Mouse (Mus musculus) liver, embryonic 14.5 days (tissue): ENCODE results near the gene Luzp1. TPM values are rescaled to one million over a fixed set of nuclear protein-coding genes. Genes with fewer than 3 reads are reported as not detected.

Experiments used
- ATAC-seq: fragments of 200-750 bp; cut with Nextera tagmentation; 2 replicates; pipeline ENCODE4 v1.8.0; 2017; ENCODE audit warnings: moderate number of reproducible peaks, mild to moderate bottlenecking, moderate library complexity; ENCODE audit not compliant: insufficient read depth
- DNase-seq, 3 experiments: peaks; one replicate each; pipeline ENCODE4 v3.0.0-alpha.2; 2012 to 2013; ENCODE audit warnings: low read depth in 3 of 3, low spot score in 3 of 3
- H3K27ac ChIP-seq: fragments of 300-500 bp; sonication (generic); 2 replicates; pipeline ENCODE4 v1.5.1; 2014; ENCODE audit warnings: moderate library complexity, mild to moderate bottlenecking, control low read depth, inconsistent platforms
- H3K27me3 ChIP-seq: fragments of 300-500 bp; sonication (generic); 2 replicates; pipeline ENCODE4 v1.6.1; 2014; ENCODE audit warnings: mild to moderate bottlenecking, low read length, moderate library complexity; ENCODE audit not compliant: control insufficient read depth, insufficient read depth
- H3K36me3 ChIP-seq: fragments of 300-500 bp; sonication (generic); replicated peaks from 2 replicates; pipeline ENCODE4 v1.6.1; 2014; ENCODE audit warnings: low read depth; ENCODE audit not compliant: control insufficient read depth, insufficient read depth
- H3K4me1 ChIP-seq, 2 experiments: fragments of 200-500 bp in 1 of 2; fragments of 300-500 bp in 1 of 2; sonication (generic) in 1 of 2; replicated peaks; 2 replicates each; pipeline ENCODE4 v1.6.1; 2012 to 2014; ENCODE audit warnings: antibody characterized with exemption in 1 of 2, inconsistent platforms in 1 of 2, low read length in 1 of 2; ENCODE audit not compliant: control insufficient read depth in 2 of 2, insufficient read depth in 2 of 2
- H3K4me2 ChIP-seq: fragments of 300-500 bp; sonication (generic); 2 replicates; pipeline ENCODE4 v1.6.1; 2014; ENCODE audit warnings: low read depth, mild to moderate bottlenecking, control low read depth, moderate library complexity
- H3K4me3 ChIP-seq, 2 experiments: fragments of 200-500 bp in 1 of 2; fragments of 300-500 bp in 1 of 2; sonication (generic) in 1 of 2; 2 replicates each; pipeline ENCODE4 v1.5.1; 2012 to 2014; ENCODE audit warnings: low read depth in 2 of 2, low read length in 2 of 2, mild to moderate bottlenecking in 2 of 2, control low read depth in 1 of 2, inconsistent platforms in 1 of 2, moderate library complexity in 1 of 2; ENCODE audit not compliant: insufficient read depth in 1 of 2
- H3K9ac ChIP-seq: fragments of 300-500 bp; sonication (generic); replicated peaks from 2 replicates; pipeline ENCODE4 v1.6.1; 2014; ENCODE audit warnings: mild to moderate bottlenecking, control low read depth, moderate library complexity
- H3K9me3 ChIP-seq: fragments of 300-500 bp; sonication (generic); 2 replicates; pipeline ENCODE4 v1.6.1; 2016; ENCODE audit warnings: low read length, mixed read lengths; ENCODE audit not compliant: control insufficient read depth
- CTCF ChIP-seq: IDR thresholded peaks from 2 replicates; pipeline ENCODE4 v1.5.1; 2016; ENCODE audit warnings: antibody characterized with exemption, low read depth, control low read depth
- EP300 ChIP-seq: IDR thresholded peaks from 2 replicates; pipeline ENCODE4 v1.6.1; 2016; ENCODE audit warnings: antibody characterized with exemption, low read depth
- WGBS: fragments of 180-500 bp; shearing (Covaris S2); extraction: QIAGEN DNeasy Blood & Tissue Kit; methylation state at CpG from one replicate; pipeline ENCODE4 v1.1.7; 2014; ENCODE audit not compliant: insufficient replicate concordance; 5-methylcytosine and 5-hydroxymethylcytosine counted together
- polyA plus RNA-seq, 2 experiments: library from polyadenylated mRNA; depleted of rRNA in 1 of 2; stranded (reverse) in 1 of 2; unstranded in 1 of 2; fragments of >200 nt; fragmentation: Nextera tagmentation in 1 of 2; extraction: Ambion mirVana in 1 of 2; gene quantifications; 2 replicates each; pipeline versions ENCODE4 v1.2.1 to v1.2.3; 2012 to 2014

The Luzp1 gene
- polyA plus RNA-seq, 2 experiments: 1.8 to 8.2 TPM

GRCm38 (mm10) chr4:136524309-136524708 lies 54.7 kb downstream of the Luzp1 start:
- Histone ChIP-seq H3K4me2 (no peak overlapping the region), H3K36me3 (no peaks in the 10 kb centered on the region), H3K4me3 (no peak overlapping the region), H3K4me1 (peaks cover 0 to 2% of the 10 kb centered on the region in 2 experiments; a peak in 2 of 4 replicates), H3K9ac (no peak overlapping the region), H3K27ac (no peak overlapping the region), H3K27me3 (no peaks in the 10 kb centered on the region), H3K9me3 (no peaks in the 10 kb centered on the region)
- WGBS: 31% methylated on average over 2 of the region's 2 CpGs
- TF ChIP-seq CTCF (no peak), EP300 (0 out of 2 replicates have a peak, but pooled peaks have one; percentile 24)
- DNase-seq: peak in 2 of 3 experiments; percentile 33 to 40
- ATAC-seq: peak; percentile 76

- no peak overlapping the region for H3K27ac ChIP-seq
- peaks cover 0 to 2% of the 10 kb centered on the region in 2 experiments; a peak in 2 of 4 replicates for H3K4me1 ChIP-seq
- no peak overlapping the region for H3K4me2 ChIP-seq
- DNase-seq (peak; percentile 31 to 36 (median 36)), ATAC-seq (no peak)
- 21% methylated on average over 4 of the region's 4 CpGs for WGBS
- no peaks in the 10 kb centered on the region for H3K36me3 ChIP-seq
- H3K9ac ChIP-seq: no peak overlapping the region
- H3K27me3 ChIP-seq: no peaks in the 10 kb centered on the region
- TF ChIP-seq EP300: no peak
- peak; percentile 59 for TF ChIP-seq CTCF
- no peak overlapping the region for H3K4me3 ChIP-seq
- H3K9me3 ChIP-seq: no peaks in the 10 kb centered on the region
Measured at GRCm38 (mm10) chr4:136526412-136526811, 56.9 kb downstream of the Luzp1 start.

- Histone ChIP-seq H3K27me3 (no peaks in the 10 kb centered on the region), H3K36me3 (peaks cover 3% of the 10 kb centered on the region; the same call in 1 of the 2 replicates), H3K4me3 (no peak overlapping the region), H3K27ac (no peak overlapping the region), H3K9me3 (no peaks in the 10 kb centered on the region), H3K9ac (no peak overlapping the region), H3K4me1 (no peaks in the 10 kb centered on the region), H3K4me2 (no peak overlapping the region)
- no peak for TF ChIP-seq CTCF
- TF ChIP-seq EP300: no peak
- ATAC-seq (no peak), DNase-seq (no peak)
- 78% methylated on average over 3 of the region's 3 CpGs for WGBS
Measured at GRCm38 (mm10) chr4:136545151-136545550, 75.6 kb downstream of the Luzp1 start.

- WGBS: 53% methylated on average over 3 of the region's 3 CpGs
- no peak for ATAC-seq
- Histone ChIP-seq H3K4me1 (no peaks in the 10 kb centered on the region), H3K9me3 (no peaks in the 10 kb centered on the region), H3K27ac (no peak overlapping the region), H3K9ac (no peak overlapping the region), H3K27me3 (no peaks in the 10 kb centered on the region), H3K4me3 (no peak overlapping the region), H3K36me3 (peaks cover 9% of the 10 kb centered on the region), H3K4me2 (no peak overlapping the region)
- no peak for TF ChIP-seq CTCF
- TF ChIP-seq EP300: no peak
- no peak for DNase-seq
Measured at GRCm38 (mm10) chr4:136546279-136547045, 76.9 kb downstream of the Luzp1 start.

GRCm38 (mm10) chr4:136547721-136548120 lies 78.2 kb downstream of the Luzp1 start:
- no peaks in the 10 kb centered on the region for H3K27me3 ChIP-seq
- no peak overlapping the region for H3K4me2 ChIP-seq
- no peak for ATAC-seq
- DNase-seq: no peak
- 66% methylated on average over 1 of the region's 1 CpGs for WGBS
- TF ChIP-seq CTCF (no peak), EP300 (no peak)
- no peaks in the 10 kb centered on the region for H3K9me3 ChIP-seq
- no peak overlapping the region for H3K4me3 ChIP-seq
- H3K4me1 ChIP-seq: no peaks in the 10 kb centered on the region
- no peak overlapping the region for H3K9ac ChIP-seq
- no peak overlapping the region for H3K27ac ChIP-seq
- peaks cover 11% of the 10 kb centered on the region for H3K36me3 ChIP-seq
